Mouse (Mus musculus) testis, adult 2 months (tissue): ENCODE results near the gene Uqcrc2.

ENCODE experiments used
- CTCF ChIP-seq: fragments of 200-500 bp; IDR thresholded peaks from 2 replicates; pipeline ENCODE4 v1.5.1; 2012; ENCODE audit warnings: low read depth, mild to moderate bottlenecking, inconsistent platforms, low read length, moderate library complexity; ENCODE audit not compliant: control insufficient read depth, insufficient read depth, insufficient replicate concordance
- POLR2A ChIP-seq: fragments of 200-500 bp; IDR thresholded peaks from 2 replicates; pipeline ENCODE4 v1.6.1; 2012; ENCODE audit warnings: low read depth, mild to moderate bottlenecking, inconsistent platforms, low read length, moderate library complexity; ENCODE audit not compliant: control insufficient read depth

DNA sequence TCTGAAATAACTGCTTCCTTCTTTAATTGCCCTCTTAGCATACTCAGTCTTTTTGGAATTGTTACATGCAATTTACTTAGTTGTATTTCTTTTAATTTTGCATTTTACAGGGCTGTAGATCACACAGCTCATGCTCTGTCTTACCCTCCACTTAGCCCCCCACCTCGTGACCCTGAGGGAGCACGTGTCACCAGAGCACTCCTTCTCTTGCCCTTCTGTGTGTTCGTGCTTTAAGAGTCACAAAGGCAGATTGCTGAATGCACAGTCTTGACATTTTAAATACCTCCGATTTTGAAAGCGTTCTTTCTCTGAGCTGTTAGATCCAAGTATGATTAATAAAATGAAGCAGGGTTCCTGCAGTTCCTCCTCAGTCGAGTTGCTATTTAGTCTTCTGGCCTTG lies 60.2 kb downstream of the Uqcrc2 start:
- TF ChIP-seq CTCF (no peak), POLR2A (no peak)
